Mouse (Mus musculus) E14TG2a.4 (cell line): ENCODE data around the gene Vmn1r64.
"Not testable (repeated sequence)": the region's sequence is repeated elsewhere in the genome, so short reads cannot be mapped to it uniquely, and the experiment has no call there.

Experiments
- H3K27me3 ChIP-seq: 2 replicates; pipeline ENCODE4 v1.6.1; 2014; ENCODE audit warnings: low read length, control low read depth; ENCODE audit not compliant: insufficient read depth
- H3K36me3 ChIP-seq: 2 replicates; pipeline ENCODE4 v1.6.1; 2014; ENCODE audit warnings: low read length, control low read depth; ENCODE audit not compliant: insufficient read depth
- H3K4me1 ChIP-seq: replicated peaks from 2 replicates; pipeline ENCODE4 v1.6.1; 2014; ENCODE audit warnings: low read depth, low read length, control low read depth
- H3K4me3 ChIP-seq: replicated peaks from 2 replicates; pipeline ENCODE4 v1.5.1; 2014; ENCODE audit warnings: mild to moderate bottlenecking, low read length
- H3K9me3 ChIP-seq: 2 replicates; pipeline ENCODE4 v1.6.1; 2014; ENCODE audit warnings: low read length, control low read depth
- CTCF ChIP-seq: conservative IDR thresholded peaks from 2 replicates; pipeline ENCODE4 v1.5.1; 2014; ENCODE audit warnings: low read length
- NANOG ChIP-seq: IDR thresholded peaks from 2 replicates; pipeline ENCODE4 v1.6.1; 2014; ENCODE audit warnings: borderline replicate concordance, low read length, mixed read lengths
- POU5F1 ChIP-seq: IDR thresholded peaks from 2 replicates; pipeline ENCODE4 v1.6.1; 2014; ENCODE audit warnings: low read length, borderline replicate concordance

Gene Vmn1r64

GRCm38 (mm10) chr7:5884442-5884841 is at the start of gene Vmn1r64:
Vmn1r64 (minus strand) TSS chr7:5884542.
- Histone ChIP-seq H3K9me3 (no peaks in the 10 kb centered on the region), H3K4me3 (no peak within 1 kb of the TSS), H3K36me3 (no peaks in the 10 kb centered on the region), H3K27me3 (no peaks in the 10 kb centered on the region), H3K4me1 (no peaks in the 10 kb centered on the region)
- no peak for TF ChIP-seq CTCF
- TF ChIP-seq POU5F1: no peak
- no peak for TF ChIP-seq NANOG

GRCm38 (mm10) chr7:5899238-5899637 is 14.9 kb upstream of the Vmn1r64 start:
- Histone ChIP-seq H3K4me3 (no peak overlapping the region), H3K4me1 (no peaks in the 10 kb centered on the region), H3K27me3 (no peaks in the 10 kb centered on the region), H3K9me3 (peaks cover 54% of the 10 kb centered on the region), H3K36me3 (no peaks in the 10 kb centered on the region)
- TF ChIP-seq CTCF (no peak), NANOG (no peak), POU5F1 (no peak)

DNA sequence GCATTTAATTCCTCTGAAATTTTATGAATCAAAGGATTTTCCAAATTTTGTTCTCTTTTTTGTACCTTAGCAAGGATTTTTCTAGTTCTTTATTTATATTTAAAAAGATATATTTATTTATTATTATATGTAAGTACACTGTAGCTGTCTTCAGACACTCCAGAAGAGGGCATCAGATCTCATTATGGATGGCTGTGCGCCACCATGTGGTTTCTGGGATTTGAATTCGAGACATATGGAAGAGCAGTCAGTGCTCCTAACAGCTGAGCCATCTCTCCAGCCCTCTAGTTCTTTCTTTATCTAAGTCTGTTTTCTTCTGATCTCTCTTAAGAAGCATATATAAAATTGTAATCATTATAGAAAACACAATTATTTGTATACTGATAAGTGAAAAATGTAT is 12.9 kb upstream of the Vmn1r64 start:
- peaks cover 44% of the 10 kb centered on the region for H3K9me3 ChIP-seq
- not testable (repeated sequence) for H3K27me3 ChIP-seq, H3K36me3 ChIP-seq, H3K4me3 ChIP-seq, H3K4me1 ChIP-seq
